Mouse (Mus musculus): ENCODE data around the gene Wrap73. TPM values are rescaled to one million over a fixed set of nuclear protein-coding genes. Genes with fewer than 3 reads are reported as not detected.

Gene Wrap73
- total RNA-seq, 2 experiments from 2014 or later, result 7.0 to 8.7 TPM

DNA sequence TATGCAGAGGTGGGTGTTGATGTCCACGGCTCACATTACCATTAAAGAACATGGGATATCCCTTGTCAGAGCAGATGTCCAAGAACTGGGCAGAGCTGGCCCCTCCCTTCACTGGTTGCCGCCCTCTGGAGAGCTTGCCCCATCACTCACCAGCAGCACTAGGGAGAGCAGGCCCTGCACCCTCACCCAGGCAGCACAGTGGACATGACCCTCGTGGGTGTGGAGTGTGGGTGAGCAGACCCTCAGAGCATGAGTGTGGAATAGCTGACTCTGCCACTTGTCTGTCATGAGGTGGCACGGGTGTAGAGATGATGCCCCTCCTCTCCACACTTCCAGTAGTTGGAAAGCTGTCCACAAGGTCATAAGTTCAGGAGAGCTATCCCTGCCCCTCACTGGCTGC is 7.4 kb upstream of the Wrap73 start:
- no peak for DNase-seq
- intact Hi-C loops (cut with DNase I), result no loop called here

DNA sequence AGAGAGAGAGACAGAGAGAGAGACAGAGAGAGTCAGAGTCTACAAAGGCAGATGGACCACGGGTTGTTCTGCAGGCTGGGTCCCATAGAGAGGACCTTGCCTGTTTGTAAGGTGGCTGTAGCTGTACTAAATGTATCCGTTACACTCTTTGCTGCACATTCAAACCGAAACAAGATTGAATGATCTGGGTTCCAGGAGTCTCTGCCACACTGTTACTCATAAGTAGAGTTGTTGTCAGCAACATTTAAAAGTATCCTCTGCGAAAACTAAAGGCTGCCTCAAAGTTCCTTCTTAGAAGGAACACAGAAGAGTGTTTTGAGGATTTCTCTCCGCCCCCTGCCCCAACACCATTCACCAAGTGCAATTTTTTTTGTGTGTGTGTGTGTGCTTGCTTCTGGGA is 5.0 kb upstream of the Wrap73 start:
- DNase-seq, result no peak
- intact Hi-C loops (cut with DNase I), result no loop called here

DNA sequence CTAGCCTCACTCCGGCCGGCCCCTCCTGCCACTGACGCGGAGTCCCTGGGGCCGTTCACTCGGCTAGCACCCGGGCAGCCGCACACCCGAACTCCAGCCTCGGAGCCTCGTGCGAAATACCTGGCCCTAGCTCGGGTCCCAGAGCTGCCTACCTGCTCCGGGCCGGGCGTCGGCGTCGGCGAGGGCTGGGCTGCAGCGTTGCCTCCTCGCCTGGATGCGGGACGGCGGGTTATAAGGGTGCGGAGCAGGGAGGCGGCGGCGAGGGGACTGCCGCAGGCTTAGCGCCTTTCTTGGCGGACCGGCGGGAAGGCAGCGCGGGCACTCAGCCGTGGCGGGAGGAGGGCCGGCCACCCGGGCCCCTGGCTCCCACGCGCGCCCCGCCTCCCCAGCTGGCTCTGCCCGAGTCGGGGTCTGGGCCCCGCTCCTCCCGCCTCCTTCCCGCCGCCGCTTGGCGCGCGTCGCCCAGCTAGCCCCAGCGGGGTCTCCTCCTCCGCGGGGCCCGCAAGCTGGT is 2.4 kb upstream of the Wrap73 start:
- no peak for DNase-seq
- intact Hi-C loops (cut with DNase I), result no loop called here

DNA sequence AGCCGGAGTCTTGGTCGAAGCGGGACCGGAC is 2.2 kb upstream of the Wrap73 start, which contains the start of gene Trp73:
TSS of gene Trp73 (minus strand) at position 27 of the 31 bp plus-strand sequence.
- no peak for DNase-seq
- intact Hi-C loops (cut with DNase I), result no loop called here

DNA sequence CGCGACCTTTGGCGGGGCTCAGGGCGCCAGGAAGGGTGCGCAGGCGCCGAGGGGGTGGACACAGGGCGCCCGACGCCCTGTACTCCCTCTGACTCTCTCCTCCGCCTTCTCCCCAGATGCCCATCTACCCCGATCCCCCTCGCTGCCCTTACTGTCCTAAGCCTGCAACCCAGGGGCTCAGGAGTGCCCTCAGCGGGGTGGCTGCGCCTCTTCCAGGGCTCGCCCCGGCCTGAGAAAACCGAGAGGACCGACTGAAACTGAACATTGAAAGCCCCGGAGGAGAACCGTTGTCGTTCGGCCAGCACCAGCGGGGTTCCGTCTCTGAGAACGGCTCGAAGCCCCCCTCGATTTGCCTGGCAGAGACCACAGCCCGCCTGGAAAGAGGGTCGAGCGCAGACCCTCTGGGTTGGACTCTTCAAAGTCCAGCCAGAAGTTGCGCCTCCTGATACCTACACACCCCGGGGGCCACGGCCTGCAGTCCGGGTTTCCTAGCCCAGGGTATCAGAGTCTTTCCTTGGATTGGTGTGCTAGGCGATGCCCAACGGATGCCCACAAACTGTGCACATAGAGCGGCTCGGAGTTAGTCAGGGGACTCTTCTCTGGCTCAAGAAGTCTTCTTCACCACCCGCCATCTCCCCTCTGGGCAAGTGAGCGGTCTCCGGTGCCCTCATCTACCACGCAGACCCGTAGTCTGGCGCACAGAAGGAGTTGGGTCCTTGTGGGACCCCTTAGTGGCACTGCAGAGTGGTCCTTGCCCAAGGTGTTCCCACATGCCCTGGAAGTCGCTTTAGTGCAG is 1.8 kb upstream of the Wrap73 start:
- no peak for DNase-seq
- intact Hi-C loops (cut with DNase I), result no loop called here

DNA sequence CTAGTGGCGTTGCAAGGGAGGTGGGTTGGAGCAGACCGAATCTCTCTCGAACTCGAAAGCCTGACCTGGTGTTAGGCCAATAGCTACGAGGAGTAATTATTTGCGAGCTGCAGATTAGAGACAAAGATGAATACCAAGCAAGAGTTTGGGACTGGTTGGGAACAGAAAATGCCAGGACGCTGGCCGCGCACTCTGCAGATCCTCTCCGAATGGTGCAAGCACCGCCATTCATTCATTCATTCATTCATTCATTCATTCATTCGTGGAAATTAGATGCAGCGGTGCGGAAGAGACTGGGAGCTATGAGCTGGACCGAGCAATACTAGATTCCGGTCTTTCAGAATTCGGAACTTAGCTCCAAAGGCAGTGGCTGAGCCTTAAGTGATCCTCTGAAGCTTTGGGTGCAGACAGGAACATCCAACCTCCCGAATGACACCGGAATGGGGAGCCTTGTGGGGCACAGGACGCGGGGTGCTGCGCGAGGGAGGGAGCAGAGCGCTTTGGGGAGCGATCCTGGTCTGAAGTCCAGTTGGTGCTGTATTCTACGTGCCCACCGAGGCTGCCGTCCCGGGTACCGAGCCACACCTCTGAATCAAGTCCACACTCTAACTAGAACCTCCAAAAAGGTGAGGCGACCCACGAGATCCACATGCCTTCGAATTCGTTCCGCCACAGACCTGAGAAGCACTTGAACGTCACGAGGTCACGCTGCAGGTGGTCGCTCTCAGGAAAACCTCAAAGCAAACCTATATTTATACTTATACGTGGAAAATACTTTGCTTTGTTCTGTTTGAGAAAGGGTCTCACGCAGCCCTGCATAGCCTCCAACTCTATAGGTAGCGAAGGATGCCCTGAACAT is 934 bp upstream of the Wrap73 start:
- intact Hi-C loops (cut with DNase I), result no loop called here
- DNase-seq, result no peak

DNA sequence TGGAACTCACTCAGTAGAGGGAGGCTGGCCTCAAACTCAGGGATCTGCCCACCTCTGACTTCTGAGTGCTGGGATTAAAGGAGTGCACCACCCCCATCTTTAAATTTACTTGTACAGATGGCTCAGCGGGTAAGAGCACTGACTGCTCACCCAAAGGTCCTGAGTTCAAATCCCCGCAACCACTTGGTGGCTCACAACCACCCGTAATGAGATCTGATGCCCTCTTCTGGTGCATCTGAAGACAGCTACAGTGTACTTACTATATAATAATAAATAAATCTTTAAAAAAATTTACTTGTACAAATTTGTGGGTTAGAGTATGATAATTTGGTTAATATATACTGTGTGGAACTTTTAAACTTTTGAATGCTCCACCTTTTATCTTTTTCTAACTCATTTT is 2.5 kb downstream of the Wrap73 start:
- DNase-seq, result no peak
- intact Hi-C loops (cut with DNase I), result no loop called here

DNA sequence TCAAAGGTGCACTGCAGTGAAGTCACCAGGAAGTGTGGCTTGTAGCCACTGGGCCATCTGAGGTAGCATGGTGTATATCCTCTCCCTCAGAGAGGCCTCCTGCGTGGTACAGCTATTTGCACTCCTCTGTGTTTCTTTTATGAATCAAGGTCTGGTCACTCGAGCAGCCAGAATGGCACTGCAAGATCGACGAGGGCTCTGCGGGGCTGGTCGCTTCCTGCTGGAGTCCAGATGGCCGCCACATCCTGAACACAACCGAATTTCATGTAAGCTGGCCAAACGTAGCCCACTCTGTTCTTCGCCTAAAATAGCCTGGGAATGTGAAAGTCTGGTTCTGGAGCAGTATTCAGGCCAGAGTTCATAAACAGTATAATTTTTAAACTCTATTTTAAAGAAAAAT is 4.2 kb downstream of the Wrap73 start:
- intact Hi-C loops (cut with DNase I), result no loop called here

DNA sequence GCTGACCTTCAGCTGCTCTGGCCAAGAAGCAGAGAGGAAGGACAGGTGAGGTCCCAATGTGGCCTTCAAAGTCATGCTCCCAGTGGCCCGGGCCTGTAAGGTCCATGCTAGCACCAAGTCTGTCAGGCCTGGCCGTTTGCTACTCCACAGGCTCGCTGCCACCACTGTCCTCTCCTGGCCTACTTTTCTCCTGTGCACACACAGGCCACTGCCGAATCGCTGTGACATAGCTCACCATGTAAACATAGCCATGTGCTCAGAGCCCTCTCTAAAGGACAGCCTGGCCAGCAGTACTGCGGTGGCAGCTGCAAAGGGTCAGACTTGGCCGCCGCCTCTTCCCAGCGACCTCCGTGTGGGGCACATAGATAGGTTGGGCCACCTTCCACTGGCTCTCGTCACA is 11.9 kb downstream of the Wrap73 start:
- DNase-seq, result no peak
- intact Hi-C loops (cut with DNase I), result no loop called here

More for the DNA sequence above, 4.2 kb downstream of the Wrap73 start:
- no peak for DNase-seq

DNA sequence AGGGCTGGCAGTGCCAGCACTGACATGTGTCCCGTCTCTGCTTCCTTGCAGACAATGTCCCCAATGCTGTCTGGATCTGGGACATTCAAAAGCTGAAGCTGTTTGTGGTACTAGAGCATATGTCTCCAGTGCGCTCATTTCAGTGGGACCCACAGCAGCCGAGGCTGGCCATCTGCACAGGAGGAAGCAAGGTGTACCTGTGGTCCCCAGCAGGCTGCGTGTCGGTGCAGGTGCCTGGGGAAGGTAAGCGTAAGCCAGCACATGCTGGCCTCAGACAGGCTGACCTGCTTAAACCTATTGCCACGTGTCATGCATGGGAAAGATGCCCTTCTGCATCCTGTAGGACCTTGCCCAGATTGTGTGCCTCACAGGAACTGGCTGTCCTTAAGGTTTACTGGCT is 13.9 kb downstream of the Wrap73 start:
- DNase-seq, result no peak
- intact Hi-C loops (cut with DNase I), result no loop called here

DNA sequence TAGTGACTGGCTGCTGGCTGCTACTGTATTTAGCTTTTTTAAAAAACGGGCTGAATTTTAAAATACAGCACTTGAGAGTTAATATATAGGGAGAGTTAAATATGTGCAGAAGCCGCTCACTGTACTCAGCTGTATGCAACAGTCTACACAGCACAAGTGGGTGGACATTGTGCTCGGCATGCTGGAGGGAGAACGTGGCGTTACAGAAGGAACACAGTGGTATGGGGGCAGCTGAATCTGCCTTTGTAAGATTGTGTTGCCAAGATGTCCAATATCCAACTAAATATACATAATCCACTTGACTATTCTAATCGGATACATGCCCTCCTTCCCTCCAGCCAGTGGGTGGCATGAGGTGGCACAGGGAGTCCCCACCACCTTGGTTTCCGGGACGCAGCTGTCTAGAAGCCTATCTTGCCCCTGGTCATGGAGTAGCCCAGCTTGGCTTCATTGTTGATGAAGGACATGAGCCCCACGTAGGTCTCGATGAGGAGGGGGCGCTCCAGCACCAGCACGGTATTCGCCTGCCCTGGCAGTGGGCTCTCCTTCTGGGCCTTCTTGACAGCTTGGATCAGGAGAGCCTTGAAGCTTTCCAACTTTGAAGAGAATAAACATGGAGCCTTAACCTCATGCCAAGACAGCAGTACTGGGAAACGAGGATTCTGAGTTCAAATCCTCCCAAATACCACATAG is 15.9 kb downstream of the Wrap73 start:
- no peak for DNase-seq
- intact Hi-C loops (cut with DNase I), result no loop called here

DNA sequence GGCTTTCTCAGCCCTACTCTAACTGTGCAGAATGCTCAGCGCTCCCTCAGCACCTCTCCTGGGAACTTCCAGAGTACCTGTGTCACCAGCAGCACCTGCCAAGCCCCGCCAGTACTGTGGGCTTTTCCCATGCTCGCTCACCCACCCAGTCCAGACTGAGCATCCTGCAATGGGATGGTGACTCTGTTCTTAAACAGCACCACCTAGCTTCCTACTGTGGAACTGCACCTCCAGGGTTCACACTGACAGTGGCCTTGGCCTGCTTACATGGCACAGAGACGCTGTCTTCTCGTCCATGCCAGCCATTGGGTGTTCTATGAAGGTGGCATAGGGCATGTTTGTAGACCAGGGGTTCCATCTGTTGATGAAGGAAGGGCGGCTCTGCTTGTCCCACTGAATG is 16.8 kb downstream of the Wrap73 start:
- intact Hi-C loops (cut with DNase I), result no loop called here
- DNase-seq, result peak; percentile 65 to 80

DNA sequence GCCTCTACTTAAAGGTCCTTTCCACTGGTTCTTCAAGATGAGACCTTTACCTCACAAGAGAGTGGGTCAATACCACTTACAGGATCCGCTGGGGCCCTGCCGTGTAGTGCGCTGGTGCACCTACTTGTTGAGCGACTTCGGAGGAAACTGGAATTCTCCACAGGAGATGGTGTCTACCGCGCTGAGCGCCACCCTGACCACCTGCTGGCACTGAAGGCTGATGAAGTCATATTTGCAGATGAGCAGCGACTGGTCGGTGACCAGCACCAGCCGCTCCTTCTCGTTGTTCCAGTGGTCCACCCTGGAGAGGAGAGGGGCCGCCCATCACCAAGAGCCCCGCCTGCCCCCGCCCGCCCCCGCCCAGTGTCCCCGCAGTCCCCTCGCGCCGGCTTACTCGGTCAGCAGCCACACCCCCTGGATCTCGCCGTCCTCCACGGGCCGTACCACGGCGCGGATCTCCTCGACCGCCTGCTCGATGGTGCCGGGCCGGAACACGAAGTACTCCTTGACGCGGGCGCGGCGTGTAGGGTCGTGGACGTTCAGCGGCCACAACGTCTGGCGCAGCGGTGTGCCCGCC is 17.9 kb downstream of the Wrap73 start:
- peak in 1 of 2 experiments; percentile 27 for DNase-seq
- intact Hi-C loops (cut with DNase I), result no loop called here

DNA sequence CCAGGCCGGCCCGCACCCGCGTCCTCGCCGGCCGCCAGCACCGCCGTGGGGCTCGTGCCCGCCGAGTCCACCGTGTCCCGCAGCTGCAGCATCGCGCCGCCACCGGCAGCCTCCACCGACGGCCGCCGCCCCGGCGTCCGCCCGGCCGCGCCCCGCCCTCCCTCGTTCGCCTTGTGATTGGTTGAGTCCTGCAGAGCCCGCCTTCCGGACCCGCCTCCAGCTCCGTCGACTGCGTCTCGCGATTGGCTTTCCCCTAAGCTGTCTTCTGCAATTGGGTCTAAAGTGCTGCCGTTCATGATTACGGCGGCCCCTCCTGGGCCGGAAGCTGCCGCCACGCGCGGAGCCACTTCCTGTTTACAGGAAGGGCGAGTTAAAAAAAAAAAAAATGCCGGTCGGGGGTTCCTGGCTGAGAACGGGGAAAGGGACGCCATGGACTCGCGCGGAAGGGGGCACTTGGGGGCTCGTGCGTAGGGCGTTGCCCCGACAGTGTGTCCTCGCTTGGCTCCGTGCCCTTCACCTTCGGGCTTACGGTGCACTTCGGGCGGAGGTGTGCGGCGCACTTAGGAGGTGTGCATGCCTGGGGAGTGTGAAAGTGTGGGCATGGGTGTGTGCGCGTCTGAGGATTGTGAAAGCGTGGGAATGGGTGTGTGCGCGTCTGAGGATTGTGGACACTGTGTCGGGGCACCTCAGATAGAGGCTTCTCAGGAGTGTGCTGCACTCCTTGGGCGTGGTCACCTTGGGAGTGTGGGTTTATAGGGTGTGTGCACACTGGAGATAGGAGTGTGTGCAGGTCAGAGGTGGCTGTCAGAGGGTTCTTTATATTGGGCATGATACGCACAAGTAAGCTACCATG is 18.6 kb downstream of the Wrap73 start, which contains the start of gene Tprgl:
TSS of gene Tprgl (minus strand) at position 129 of the 853 bp plus-strand sequence.
- DNase-seq, result peak; percentile 96
- intact Hi-C loops (cut with DNase I), result no loop called here

DNA sequence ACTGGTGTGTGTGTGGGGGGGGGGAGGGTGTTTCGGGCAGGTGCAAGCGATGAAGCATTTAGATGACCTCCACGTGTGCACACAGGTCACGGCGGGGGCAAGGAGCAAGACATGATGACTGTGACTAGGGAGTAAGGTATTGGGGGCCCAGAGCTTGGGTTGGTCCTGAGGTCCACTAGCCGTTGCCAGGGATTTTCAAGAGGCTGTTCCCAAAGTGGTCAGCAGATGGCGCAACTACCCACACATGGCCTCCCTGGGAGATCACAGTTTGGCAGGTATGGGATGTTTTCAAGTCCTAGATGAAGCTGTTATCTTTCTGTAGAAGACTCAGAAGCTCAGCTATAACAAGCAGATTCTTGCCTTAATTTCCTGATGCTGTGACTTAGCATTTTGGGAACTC is 21.1 kb downstream of the Wrap73 start:
- intact Hi-C loops (cut with DNase I), result no loop called here
- DNase-seq, result peak; percentile 66 to 76

DNA sequence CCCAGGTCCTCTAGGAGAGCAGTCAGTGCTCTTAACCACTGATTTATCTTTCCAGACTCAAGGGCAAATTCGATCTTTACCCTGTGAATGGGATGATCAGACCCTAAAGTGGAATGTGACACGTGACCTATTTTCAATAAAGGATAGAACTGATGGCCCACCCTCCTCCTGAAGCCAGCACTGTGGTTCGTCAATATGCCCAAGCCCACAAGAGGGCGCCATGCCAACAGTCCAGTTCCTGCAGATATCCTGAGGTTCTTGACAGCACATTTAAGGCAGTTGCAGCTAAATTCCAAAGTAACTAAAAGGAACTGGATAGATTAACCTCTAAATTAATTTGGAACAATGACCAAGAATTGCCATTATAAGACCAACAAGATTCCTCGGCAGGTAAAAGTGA is 24.9 kb downstream of the Wrap73 start:
- intact Hi-C loops (cut with DNase I), result no loop called here

DNA sequence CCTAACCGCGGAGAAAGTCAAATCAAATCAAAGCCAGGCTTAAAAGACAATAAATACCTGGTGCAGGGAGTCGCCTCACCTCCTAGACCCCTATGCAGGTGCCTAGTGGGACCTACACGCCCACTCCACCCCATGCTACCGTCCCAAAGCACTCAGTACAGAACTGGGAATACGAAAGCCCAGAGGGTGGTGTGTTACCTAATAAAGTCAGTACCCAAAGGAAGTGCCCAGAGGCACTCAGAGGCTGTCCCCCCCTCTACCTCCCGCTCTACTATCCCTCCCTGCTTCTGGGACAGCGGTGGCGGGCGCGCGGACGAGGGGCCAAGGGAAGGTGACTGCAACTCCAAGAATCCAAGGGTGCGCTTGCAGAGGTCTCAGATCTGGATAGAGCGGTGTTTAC is 27.8 kb downstream of the Wrap73 start:
- no peak for DNase-seq
- intact Hi-C loops (cut with DNase I), result no loop called here

More for the DNA sequence above, 24.9 kb downstream of the Wrap73 start:
- peak; percentile 51 to 52 for DNase-seq

DNA sequence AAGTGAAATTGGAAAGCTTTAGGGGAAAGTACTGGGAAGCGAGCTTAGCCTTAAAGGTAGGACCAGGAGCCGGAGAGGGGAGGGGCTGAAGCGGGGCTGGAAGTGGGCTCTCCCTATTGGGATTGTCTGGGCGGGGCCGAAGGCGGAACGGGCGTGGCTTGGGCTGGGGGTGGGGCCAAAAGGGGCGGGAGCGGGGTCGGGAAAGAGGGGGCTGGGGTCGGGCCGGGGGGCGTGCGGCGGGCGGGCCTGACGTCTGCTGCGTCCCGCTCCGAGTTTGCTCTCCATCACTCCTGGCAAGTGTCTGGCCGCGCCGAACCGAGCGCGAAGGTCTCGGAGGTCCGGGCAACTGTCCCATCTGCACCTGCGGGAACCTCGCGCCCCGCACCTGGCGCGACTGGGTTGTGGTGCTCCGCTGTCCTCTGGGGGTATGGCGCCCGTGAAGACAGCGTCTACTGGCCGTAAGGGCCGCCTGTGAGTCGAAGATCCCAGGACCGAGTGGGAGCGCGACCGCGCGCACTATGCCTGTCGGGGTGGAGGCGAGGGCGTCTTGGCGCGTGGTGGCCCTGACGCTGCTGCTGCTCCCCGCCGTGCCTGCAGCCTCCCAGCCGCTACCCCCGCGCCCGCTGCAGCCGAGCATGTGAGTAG is 28.5 kb downstream of the Wrap73 start, which contains the start of gene Megf6:
TSS of gene Megf6 (plus strand) at position 225 of the 645 bp plus-strand sequence.
- intact Hi-C loops (cut with DNase I), result no loop called here
- DNase-seq, result no peak

DNA sequence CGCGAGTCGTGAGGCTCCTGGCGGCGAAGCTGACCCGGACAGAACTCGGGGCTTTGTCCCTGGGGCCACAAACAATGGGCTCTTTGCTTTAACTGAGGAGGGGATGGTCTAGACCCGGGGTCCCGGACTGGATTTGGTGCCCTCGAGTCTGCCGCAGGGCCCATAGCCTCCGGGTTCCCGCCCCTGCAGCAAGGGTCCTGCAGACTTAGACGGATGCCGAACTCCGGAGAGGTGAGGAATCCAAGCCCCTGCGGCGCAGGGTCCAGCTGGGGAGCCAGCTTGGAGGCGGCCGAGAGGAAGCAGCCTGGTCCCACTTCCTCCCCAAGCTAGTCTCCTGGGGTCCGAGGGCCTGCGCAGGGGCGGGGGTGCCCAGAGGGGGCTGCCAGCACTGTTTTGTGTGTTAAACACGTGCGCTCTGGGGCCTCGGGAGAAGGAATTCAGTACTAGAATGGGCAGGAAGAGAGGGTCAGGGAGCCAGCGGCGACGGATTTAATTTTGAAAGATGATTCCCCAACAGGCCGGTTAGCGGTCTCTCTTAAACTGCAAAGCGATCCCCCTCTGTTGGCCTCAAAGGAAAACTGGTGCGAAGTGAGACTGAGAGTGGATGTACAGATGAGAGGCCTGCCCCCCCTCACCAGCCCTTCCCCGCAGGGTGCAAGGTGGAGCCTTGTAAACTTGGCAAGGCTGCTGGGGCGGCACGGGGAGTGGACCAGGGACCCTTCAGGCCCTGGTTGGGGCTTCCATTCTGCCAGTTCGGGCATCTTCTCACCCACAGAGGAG is 29.2 kb downstream of the Wrap73 start:
- DNase-seq, result no peak
- intact Hi-C loops (cut with DNase I), result no loop called here

Measured in gastrocnemius, postnatal 36 days (tissue).